Mouse (Mus musculus): ENCODE data around the gene Il23a. TPM values are rescaled to one million over a fixed set of nuclear protein-coding genes. Genes with fewer than 3 reads are reported as not detected.
"Not testable (repeated sequence)": the region's sequence is repeated elsewhere in the genome, so short reads cannot be mapped to it uniquely, and the experiment has no call there.

The Il23a gene
- total and polyA plus RNA-seq, 2 experiments from 2014 or later: 5.2 to 6.8 TPM

DNA sequence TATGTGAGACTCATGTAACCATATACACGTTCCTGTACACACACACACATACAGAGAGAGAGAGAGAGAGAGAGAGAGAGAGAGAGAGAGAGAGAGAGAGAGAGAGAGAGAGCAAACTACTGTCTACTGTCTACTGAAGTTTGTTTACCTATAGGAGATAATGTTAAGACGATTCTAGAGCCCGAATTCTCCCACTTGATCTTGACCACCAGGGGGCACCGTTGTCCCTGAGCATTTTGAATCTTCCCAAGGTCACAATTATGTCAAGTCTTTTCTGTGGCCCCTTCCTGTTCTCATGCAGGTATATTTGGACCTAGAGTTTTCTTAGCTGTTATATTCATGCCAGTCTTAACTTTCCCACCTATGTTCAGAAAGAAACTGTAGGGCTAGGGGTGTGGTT is 37.0 kb upstream of the Il23a start:
- H3K4me1 ChIP-seq (ENCODE audit: control insufficient read depth, insufficient read depth): peaks cover 31% of the 10 kb centered on the region
- H3K9me3 ChIP-seq (replicated peaks; ENCODE audit: control insufficient read depth, low read length): no peaks in the 10 kb centered on the region
- no peak overlapping the region for H3K9ac ChIP-seq (replicated peaks; ENCODE audit: low read depth, low read length)
- H3K27me3 ChIP-seq (ENCODE audit: control insufficient read depth, insufficient read depth, low read length): no peaks in the 10 kb centered on the region
- H3K36me3 ChIP-seq (replicated peaks; ENCODE audit: control insufficient read depth, insufficient read depth, low read length): no peaks in the 10 kb centered on the region
- no peak overlapping the region for H3K4me3 ChIP-seq (ENCODE audit: low read depth, low read length)
- DNase-seq (ENCODE audit: low spot score): peak; percentile 79
- peak overlapping the region; percentile 97; the same call in 1 of the 2 replicates for H3K27ac ChIP-seq (ENCODE audit: low read depth)
- 2% methylated on average over 4 of the region's 4 CpGs for WGBS
- no peak overlapping the region for H3K4me2 ChIP-seq (ENCODE audit: low read depth, low read length)
- ATAC-seq (ENCODE audit: insufficient read depth, low read depth): no peak
- no peak for TF ChIP-seq EP300 (IDR thresholded peaks at IDR 0.05; ENCODE audit: low read depth)
- peak; percentile 83 for TF ChIP-seq CTCF (IDR thresholded peaks at IDR 0.05; ENCODE audit: low read depth)

- not testable (repeated sequence) for ATAC-seq (ENCODE audit: insufficient read depth, low read depth); H3K9me3 ChIP-seq (replicated peaks; ENCODE audit: control insufficient read depth, low read length); DNase-seq (ENCODE audit: low spot score); H3K4me2 ChIP-seq (ENCODE audit: low read depth, low read length); H3K4me3 ChIP-seq (ENCODE audit: low read depth, low read length); H3K27ac ChIP-seq (ENCODE audit: low read depth); H3K36me3 ChIP-seq (replicated peaks; ENCODE audit: control insufficient read depth, insufficient read depth, low read length); H3K9ac ChIP-seq (replicated peaks; ENCODE audit: low read depth, low read length); H3K27me3 ChIP-seq (ENCODE audit: control insufficient read depth, insufficient read depth, low read length)
- H3K4me1 ChIP-seq (ENCODE audit: control insufficient read depth, insufficient read depth): peaks cover 17% of the 10 kb centered on the region
- 69% methylated on average over 5 of the region's 6 CpGs for WGBS
Observed at GRCm38 (mm10) chr10:128332358-128333249, 34.1 kb upstream of the Il23a start.

- Histone ChIP-seq H3K9me3 (replicated peaks; ENCODE audit: control insufficient read depth, low read length) (no peaks in the 10 kb centered on the region), H3K4me3 (ENCODE audit: low read depth, low read length) (no peak overlapping the region), H3K4me2 (ENCODE audit: low read depth, low read length) (no peak overlapping the region), H3K27ac (ENCODE audit: low read depth) (no peak overlapping the region), H3K9ac (replicated peaks; ENCODE audit: low read depth, low read length) (no peak overlapping the region), H3K36me3 (replicated peaks; ENCODE audit: control insufficient read depth, insufficient read depth, low read length) (peaks cover 26% of the 10 kb centered on the region), H3K27me3 (ENCODE audit: control insufficient read depth, insufficient read depth, low read length) (no peaks in the 10 kb centered on the region), H3K4me1 (ENCODE audit: control insufficient read depth, insufficient read depth) (peaks cover 9% of the 10 kb centered on the region)
- TF ChIP-seq CTCF (IDR thresholded peaks at IDR 0.05; ENCODE audit: low read depth) (peak; percentile 18; the same call in 1 of the 2 replicates), EP300 (IDR thresholded peaks at IDR 0.05; ENCODE audit: low read depth) (no peak)
- DNase-seq (ENCODE audit: low spot score) (no peak), ATAC-seq (ENCODE audit: insufficient read depth, low read depth) (no peak)
- WGBS: 90% methylated on average over 10 of the region's 10 CpGs
Observed at GRCm38 (mm10) chr10:128327610-128328009, 29.1 kb upstream of the Il23a start.

GRCm38 (mm10) chr10:128326825-128327224 is 28.3 kb upstream of the Il23a start:
- TF ChIP-seq CTCF (IDR thresholded peaks at IDR 0.05; ENCODE audit: low read depth) (no peak), EP300 (IDR thresholded peaks at IDR 0.05; ENCODE audit: low read depth) (no peak)
- Histone ChIP-seq H3K27me3 (ENCODE audit: control insufficient read depth, insufficient read depth, low read length) (no peaks in the 10 kb centered on the region), H3K9ac (replicated peaks; ENCODE audit: low read depth, low read length) (no peak overlapping the region), H3K4me2 (ENCODE audit: low read depth, low read length) (no peak overlapping the region), H3K9me3 (replicated peaks; ENCODE audit: control insufficient read depth, low read length) (no peaks in the 10 kb centered on the region), H3K27ac (ENCODE audit: low read depth) (no peak overlapping the region), H3K4me1 (ENCODE audit: control insufficient read depth, insufficient read depth) (peaks cover 9% of the 10 kb centered on the region), H3K36me3 (replicated peaks; ENCODE audit: control insufficient read depth, insufficient read depth, low read length) (peaks cover 26% of the 10 kb centered on the region), H3K4me3 (ENCODE audit: low read depth, low read length) (no peak overlapping the region)
- no peak for DNase-seq (ENCODE audit: low spot score)
- 94% methylated on average over 8 of the region's 8 CpGs for WGBS
- ATAC-seq (ENCODE audit: insufficient read depth, low read depth): no peak

GRCm38 (mm10) chr10:128323516-128323915 is 25.0 kb upstream of the Il23a start:
- Histone ChIP-seq H3K27ac (ENCODE audit: low read depth) (peak overlapping the region; percentile 89; the same call in 1 of the 2 replicates), H3K9ac (replicated peaks; ENCODE audit: low read depth, low read length) (peak overlapping the region; percentile 89), H3K27me3 (ENCODE audit: control insufficient read depth, insufficient read depth, low read length) (no peaks in the 10 kb centered on the region), H3K4me2 (ENCODE audit: low read depth, low read length) (peak overlapping the region; percentile 83), H3K4me1 (ENCODE audit: control insufficient read depth, insufficient read depth) (peaks cover 12% of the 10 kb centered on the region), H3K4me3 (ENCODE audit: low read depth, low read length) (peak overlapping the region; percentile 82), H3K36me3 (replicated peaks; ENCODE audit: control insufficient read depth, insufficient read depth, low read length) (peaks cover 48% of the 10 kb centered on the region), H3K9me3 (replicated peaks; ENCODE audit: control insufficient read depth, low read length) (no peaks in the 10 kb centered on the region)
- DNase-seq (ENCODE audit: low spot score) (no peak), ATAC-seq (ENCODE audit: insufficient read depth, low read depth) (no peak)
- WGBS: 76% methylated on average over 8 of the region's 8 CpGs
- TF ChIP-seq EP300 (IDR thresholded peaks at IDR 0.05; ENCODE audit: low read depth) (no peak), CTCF (IDR thresholded peaks at IDR 0.05; ENCODE audit: low read depth) (no peak)

Measured in heart, postnatal 0 days (tissue).